Mouse (Mus musculus): ENCODE measurements around the gene Gdf2. TPM values are rescaled to one million over a fixed set of nuclear protein-coding genes. Genes with fewer than 3 reads are reported as not detected.

Gene Gdf2
- total RNA-seq (2021), result not detected
- long read RNA-seq, experiment 1, result 0 reads
- long read RNA-seq, experiment 2, result 0 reads

DNA sequence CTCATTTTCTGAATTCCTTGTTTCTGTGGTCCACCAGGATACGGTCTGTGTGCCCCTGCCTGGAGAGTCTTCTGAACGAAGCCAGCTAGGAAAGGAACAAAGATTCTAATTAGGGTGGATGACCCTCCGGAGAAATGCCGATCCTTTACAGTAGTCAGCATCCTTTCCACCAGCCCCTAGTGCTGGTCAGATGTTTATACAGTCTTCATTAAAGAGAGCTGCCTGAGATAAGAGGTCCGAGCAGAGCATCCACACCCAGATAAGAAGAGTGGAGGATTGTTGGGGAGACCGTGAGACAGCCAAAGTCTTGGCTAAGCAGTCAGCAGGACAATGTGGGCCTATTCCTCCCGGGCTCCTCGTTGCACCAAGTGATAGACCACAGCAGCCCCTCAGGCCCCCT, at the start of gene Gdf2:
Gene Gdf2, plus strand, starts transcription at position 301 of the 400 bp plus-strand sequence.
- DNase-seq (ENCODE audit: low spot score in 2 of 2), result no peak

DNA sequence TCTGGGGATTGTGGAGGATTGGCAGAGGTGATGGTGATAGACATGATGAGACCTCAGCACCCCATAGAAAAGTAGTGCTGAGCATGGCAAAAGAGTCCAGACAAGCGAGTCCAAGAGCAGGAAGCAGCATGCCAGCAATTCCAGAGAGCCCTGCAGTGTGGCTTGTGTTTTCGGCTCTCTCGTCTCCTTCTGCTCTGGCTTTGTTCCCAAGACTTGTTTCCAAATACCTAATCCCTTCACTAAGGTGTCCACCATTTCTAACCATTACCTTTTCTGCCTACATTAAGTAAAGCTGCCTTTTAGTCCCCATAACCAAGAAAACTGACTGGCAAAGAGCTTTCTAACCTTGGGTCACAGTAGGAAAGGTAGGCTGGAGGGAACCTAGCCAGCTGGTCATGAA, 49.3 kb upstream of the Gdf2 start:
- no peak for DNase-seq (ENCODE audit: low spot score in 2 of 2)

DNA sequence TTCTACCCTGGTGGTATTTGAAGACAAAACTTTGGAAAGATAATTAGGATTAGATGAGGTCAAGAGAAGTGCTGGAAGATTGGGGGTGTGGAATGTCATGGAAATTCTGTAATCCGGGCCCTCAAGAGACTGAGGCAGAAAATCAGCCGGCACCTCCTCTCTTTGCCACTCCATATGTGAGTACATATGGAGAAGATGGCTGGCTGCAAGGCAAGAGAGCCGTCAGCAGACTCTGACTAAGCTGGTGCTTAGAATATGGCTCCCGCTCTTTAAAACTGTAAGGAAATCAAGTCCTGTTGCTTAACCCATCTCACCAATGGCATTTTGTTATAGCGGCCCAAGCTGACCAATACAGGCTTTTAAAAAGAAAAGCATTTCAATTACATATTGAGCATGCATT, 45.1 kb upstream of the Gdf2 start:
- no peak for DNase-seq (ENCODE audit: low spot score in 2 of 2)

DNA sequence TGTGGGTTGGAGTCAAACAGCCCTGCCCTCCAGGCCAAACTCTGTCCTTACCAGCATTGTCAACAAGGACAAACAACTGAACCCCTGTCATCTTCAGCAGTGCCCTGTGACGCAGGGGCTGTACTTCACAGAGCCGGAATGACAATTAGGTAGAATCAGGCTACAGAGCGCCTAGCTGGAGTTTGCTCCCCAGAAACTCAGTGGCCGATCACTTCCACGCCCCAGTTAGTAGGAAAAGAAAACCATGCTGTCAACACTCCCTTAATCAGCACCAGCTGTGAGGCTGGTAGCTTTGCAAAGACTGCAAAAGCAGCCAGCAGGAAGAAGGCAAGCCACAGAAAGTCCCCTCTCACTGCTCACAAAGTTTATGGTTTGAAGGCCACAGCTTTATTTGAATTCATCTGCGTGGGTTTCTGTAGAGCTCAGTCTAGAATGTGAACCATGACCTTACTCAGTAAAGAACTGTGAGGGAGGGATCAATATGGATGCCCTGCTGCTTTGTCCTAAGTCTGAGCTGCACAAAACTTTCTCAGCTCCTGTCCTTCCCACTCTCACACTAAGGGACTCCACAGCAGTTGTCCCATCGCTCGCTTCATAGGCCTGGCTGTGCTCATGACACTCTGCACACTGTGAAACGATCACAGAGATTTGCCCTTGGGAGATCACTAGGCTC, 44.1 kb upstream of the Gdf2 start:
- no peak for DNase-seq (ENCODE audit: low spot score in 2 of 2)

DNA sequence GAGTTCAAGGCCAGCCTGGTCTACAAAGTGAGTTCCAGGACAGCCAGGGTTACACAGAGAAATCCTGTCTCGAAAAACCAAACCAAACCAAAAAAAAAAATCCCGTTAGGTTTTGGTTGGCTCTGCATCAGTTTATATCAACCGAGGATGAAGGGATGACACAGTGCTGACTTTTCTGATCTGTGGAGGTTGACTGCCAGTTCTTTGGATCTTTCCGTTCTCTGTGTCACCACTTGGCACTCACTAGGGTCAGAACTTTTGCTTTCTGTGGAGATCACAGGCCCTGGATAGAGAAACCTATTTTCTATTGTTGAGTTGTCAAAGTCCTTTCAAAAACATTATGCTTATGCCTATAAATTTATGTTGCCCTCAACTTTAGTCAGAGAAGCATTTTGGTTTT, 38.1 kb upstream of the Gdf2 start:
- DNase-seq (ENCODE audit: low spot score in 2 of 2), result no peak

DNA sequence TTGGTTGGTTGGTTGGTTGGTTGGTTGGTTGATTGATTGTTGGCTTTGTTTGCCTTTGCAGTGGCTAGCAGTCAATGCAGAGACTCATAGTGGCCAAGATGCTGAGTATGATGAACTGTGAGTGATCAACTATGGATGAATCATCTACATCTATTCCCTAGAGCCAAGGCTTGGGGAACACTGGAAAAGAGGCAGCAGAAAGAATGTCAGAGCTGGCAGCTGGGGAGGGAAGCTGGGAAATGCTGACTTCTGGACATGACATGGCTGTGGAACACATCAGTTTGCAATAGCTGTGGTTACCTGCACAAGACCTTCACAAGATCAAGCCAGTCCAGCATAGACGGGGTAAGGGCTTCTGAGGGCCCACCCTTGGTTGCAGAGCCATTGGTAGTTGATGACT, 37.6 kb upstream of the Gdf2 start:
- DNase-seq (ENCODE audit: low spot score in 2 of 2), result no peak

DNA sequence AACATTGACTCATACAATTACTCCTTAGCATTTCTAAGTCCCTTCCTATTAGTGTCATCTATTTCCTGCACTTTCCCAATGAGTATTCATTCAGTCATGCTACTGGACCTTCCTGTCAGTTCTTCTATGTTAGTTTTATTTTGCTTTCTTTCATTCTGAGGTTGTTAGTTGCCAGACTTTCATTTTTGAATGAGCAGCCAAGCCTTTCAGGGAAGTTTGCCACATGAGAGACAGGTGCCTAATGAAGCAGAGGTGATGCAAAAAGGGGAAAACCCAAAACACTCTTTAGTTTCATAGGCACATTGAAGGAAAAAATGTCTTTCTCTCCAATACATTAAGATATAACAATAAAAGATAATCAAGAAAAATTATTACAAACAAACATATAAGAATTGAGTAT, 36.0 kb upstream of the Gdf2 start:
- DNase-seq (ENCODE audit: low spot score in 2 of 2), result no peak

DNA sequence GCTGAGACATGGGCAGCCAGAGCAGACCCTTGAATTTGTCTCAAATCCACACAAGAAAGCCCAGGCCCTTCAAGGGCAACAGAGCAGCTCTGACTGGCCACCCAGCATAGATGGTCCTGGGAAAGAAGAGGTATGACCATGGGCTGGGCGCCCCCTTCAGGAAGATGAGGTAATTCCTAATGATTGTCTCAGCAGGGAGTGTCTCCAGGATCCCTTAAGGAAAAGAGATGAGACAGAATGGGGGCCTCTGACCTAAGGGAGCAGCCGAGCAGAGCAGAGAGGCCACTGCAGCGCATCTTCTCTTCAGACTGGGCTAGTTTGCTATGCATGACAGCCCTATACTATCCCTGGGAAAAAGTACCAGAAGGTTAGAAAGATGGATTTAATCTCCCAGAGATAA, 27.1 kb upstream of the Gdf2 start:
- DNase-seq (ENCODE audit: low spot score in 2 of 2), result peak in 1 of 2 experiments; percentile 51

DNA sequence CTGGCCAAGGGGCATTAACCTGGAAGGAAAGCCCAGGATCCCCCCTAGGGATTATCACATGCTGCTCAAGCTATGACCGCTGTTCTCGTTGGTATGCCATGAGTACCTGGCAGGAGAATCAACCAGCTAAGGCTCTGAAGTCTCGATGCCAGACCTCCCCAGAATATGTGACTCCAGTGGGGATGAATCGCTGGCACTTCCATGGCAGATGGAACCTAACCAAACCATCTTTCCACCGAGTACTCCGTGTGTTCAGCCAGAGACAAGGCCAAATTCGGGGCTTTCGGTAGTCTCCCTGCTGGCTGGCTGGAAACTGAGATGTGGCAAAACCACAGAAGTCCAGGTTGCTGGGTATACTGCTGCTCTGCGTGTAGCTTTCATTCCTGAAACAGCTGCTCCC, 26.6 kb upstream of the Gdf2 start:
- DNase-seq (ENCODE audit: low spot score in 2 of 2), result peak in 1 of 2 experiments; percentile 36

DNA sequence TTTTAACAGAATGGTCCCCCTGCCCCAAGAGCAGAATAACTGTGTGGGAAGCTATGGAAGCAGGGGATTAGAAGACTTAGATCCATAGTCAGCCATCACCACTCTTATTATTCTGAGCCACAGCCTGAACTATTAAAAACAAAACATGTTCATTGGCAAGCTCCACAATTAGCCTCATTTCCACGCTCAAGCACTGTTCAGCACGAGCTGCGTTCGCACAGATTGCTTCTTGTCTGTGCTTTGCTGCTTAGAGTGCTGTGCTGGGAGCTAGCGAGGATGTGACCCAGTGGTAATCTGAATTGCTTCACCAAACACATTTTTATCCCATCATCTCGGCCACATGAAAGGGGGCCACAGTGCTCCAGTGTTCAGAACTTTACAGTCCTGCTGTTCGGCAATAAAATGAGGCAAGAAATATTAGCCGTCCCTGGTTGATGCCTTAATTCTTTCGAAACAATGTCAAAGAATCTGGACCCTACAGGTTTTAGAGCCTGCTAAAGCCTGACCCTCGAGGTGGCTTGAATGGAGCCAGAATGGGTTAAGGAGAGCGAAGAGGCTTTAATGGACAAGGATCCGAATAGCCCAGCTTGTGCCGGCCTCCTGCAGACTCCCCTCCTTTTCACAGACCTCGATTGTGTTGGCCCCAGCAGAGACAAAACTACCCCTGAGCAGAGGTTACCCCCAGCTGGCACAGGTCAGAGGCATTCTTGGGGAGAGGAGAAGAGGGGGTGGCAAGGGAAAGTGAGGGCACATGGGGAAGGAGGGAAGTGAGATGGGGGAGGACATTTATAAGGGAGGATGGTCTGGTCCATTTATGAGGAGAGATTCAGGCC, 19.9 kb upstream of the Gdf2 start:
- DNase-seq (ENCODE audit: low spot score in 2 of 2), result peak in 1 of 2 experiments; percentile 85

DNA sequence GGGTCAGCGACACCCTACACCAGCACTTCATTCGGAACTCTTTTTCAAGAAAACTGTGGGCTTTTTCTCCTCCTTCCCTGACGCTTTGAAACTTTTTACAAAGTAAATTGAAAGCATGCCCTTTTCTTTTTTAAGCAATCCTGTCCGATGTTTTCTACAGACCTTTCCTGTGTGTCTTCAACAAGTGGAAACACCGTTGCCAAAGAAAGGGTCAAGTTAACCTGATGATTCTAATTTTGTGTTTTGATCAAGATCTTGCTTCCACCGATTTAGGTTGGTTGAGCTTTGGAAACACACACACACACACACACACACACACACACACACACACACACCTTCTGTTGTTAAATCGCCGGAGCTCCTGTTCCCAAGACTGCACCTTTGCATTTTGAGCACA, 18.1 kb upstream of the Gdf2 start:
- DNase-seq (ENCODE audit: low spot score in 2 of 2), result no peak

DNA sequence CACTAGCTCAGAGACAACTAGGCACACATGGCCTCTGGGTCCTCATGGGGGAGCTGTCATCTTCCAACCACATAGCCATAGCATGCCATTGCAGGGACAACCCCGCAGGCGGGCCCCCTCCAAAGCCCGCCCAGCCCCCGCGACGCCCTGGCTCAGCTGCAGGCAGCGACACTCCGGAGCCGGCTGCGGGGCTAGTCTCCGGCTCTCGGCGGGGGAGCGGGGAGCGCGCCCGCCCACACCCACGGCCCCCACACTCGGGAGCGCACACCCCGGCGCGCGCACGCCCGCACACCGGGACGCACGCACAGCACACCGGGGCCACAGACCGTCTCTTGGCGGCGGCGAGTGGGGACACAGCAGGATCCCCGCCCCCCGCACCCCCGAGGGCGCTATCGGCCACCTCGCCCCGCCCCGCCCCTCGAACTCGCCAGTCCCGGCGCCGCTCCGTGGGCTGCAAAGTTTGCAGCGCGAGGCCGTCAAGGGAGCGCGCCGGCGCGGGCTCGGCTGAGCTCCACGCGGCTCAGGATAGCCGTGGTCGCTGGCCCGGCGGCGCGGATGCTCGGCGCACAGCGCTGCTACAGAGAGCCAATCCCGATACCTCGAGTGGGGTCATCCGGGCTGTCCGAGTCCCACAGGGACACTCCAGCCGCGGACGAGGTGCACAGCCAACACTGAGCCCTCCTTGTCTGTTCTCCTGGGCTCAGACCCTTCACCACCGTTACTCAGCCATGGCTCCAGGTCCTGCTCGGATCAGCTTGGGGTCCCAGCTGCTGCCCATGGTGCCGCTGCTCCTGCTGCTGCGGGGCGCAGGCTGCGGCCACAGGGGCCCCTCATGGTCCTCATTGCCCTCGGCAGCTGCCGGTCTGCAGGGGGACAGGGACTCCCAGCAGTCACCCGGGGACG, 17.4 kb upstream of the Gdf2 start, which contains the start of gene Gdf10:
Gene Gdf10, plus strand, starts transcription at position 420 of the 903 bp plus-strand sequence.
- DNase-seq (ENCODE audit: low spot score in 2 of 2), result peak in 1 of 2 experiments; percentile 40

DNA sequence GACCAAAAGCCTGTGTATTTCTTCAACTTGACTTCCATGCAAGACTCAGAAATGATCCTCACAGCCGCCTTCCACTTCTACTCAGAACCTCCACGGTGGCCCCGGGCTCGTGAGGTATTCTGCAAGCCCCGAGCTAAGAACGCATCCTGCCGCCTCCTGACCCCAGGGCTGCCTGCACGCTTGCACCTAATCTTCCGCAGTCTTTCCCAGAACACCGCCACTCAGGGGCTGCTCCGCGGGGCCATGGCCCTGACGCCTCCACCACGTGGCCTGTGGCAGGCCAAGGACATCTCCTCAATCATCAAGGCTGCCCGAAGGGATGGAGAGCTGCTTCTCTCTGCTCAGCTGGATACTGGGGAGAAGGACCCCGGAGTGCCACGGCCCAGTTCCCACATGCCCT, 9.0 kb upstream of the Gdf2 start:
- DNase-seq (ENCODE audit: low spot score in 2 of 2), result no peak

DNA sequence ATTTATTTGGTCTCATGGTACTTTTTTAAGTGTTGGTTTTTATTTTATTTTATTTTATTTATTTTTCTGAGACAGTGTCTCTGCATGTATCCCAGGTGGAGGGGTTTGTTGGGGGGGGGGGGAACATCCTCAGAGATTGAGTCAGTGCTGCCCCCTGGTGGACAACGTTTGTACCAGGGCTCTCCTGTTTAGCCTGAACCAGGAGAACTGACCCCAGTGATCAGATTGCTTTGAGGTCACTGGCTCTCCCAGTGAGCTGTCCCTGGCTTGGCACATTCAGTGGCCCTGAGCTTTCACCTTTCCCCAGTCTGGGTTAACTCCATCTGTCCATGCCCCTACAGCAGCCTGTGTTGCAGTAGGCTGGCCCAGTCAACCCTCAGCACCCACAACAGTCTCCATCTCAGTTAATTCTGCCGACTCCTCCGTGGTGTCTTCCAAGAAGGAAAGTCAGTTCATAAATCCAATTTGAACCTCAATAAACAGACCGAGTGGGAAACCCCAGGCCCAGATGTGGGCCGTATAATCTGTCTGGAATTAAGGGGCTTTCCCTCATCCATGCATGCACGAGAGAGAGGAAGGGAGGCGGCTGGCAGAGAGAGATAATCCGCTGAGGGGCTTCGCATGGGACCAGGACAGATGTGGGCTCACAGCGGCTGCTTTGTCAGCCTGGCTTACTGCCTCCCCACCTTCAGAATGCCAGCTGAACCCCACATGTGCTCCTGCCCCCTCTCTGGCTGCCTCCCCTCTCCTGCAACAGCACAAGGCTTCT, 7.7 kb upstream of the Gdf2 start:
- peak in 1 of 2 experiments; percentile 52 for DNase-seq (ENCODE audit: low spot score in 2 of 2)

DNA sequence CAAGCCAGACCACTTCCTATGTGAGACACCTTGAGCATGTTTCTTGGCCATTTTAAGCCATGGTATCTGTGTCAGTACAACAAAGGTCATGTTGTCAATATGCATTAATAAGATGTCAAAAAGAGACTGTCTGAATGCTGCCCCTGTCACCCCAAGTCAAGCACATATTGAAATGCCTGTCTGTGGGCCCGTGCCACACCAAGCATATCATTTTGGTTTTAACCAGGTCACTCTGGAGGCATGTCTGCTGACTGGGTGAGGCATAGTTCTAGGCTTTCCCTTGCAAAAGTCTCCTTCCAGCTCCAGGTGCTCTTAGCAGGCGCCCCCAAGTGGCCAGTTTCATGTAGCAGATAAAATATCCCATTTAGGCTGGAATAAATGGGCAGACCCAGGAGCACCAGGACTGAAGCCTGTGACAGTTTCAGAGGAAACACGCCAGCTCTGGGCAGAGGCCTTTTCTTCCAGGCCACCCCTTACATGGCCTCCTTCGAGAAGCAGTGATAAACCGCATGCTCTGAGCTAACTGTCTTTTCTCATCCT, 7.0 kb upstream of the Gdf2 start:
- peak; percentile 52 to 66 for DNase-seq (ENCODE audit: low spot score in 2 of 2)

DNA sequence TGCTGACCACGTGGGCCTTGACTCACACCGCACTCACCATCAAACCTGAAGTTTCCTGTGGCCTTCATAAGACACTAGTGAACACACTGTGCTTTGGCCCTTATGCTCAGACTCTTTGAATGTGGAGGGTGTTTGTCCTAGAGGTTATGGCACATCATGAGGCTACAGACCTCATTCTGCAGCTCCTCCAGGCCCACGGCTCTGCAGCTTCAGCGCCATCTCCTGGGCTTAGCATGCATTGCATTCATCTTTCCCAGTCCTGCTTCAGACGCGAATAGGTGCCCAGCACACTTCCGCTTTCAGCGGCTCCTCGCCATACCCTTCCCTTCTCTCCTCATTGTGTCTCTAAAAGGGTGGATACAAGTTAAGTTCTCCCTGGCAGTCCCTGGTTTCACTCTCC, 1.7 kb upstream of the Gdf2 start:
- peak; percentile 75 to 84 for DNase-seq (ENCODE audit: low spot score in 2 of 2)

DNA sequence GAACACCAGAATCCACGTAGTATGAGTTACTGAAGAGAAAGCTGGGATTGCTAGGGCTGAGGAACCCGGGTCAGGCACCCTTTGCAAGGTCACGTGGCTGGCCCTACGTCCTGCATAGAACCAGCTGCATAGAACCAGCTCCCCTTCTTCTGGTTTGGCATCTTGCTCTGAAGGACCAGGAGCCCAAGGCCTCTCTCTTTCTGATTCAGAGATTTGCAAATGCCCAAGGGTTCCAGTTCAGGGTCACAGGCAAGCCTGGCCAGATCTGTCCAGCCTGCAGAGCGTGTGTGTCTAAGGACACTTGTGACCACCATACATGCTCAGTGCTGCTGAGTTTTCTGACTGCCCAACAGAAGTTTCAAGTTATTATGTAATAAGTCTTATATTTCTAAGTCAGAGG, 1.4 kb downstream of the Gdf2 start:
- no peak for DNase-seq (ENCODE audit: low spot score in 2 of 2)

DNA sequence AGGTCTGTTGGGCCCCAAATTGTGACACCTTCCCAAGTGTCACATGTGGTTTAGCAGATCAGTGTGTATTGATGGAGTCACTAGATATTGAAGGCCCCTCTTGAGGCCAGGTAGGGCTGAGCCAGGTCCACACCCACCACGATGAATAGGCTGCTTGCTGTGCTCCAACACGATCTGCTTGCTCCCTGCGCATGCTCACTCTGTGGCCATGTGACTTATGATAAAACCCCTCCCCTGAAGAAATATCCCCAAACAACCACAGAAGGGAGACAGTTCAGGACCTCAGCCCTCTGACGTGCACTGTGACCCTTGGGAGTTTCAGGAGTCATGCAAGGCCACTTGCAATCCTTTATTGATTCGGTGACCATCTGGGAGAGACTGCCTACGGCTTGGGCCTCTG, 5.3 kb downstream of the Gdf2 start:
- no peak for DNase-seq (ENCODE audit: low spot score in 2 of 2)

DNA sequence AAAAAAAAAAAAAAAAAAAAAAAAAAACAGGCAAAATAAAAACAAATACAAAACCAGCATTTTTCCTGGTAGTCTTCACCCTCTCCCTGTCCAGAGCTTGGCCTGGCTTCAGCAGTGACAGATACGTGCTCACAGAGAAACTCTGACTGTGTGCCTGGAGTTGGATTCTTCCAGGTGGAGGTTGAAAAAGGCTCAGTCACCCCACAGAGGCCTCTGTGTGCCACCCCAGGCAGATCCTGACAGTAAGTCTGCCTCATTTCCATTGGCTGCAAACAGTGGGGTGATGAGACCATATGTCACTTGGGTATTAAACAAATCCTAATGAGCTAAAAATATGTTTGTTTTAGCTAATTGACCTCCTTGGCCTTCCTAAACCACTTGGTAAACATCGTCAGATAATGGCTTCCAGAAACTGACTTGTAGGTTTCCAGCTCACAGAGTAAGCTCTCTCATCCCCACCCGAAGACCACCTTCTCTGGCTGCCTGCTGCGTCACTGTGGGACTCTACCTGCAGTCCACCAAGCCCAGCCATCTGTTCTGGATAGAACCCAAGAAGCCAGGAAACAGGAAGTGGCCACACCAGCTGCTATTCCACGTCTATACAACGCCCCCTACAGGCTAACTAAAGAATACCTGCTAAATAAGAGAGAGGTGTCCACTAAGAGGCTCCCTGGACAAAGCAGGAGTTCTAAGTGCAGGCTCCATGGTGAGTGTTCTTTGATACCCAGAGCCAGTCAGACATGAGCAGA, 11.6 kb downstream of the Gdf2 start:
- no peak for DNase-seq (ENCODE audit: low spot score in 2 of 2)

DNA sequence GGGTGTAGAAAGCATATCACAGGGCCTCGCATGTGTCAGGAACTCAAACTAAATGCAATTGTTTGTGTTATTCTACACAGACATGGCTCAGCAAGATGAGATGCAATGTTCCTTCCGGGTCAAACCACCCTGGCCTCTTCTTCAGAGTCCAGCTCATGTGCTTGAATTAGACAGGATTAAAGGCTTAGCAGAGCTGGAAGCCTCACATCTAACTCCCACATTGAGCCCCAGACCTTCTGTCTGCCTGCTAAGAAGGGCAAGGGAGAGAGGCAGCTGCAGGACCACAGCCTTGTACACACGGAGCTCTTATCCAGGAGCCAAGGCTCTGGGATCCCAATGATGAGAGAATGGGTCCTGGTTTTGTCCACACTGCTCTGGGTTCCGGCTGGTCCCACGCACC, 12.9 kb downstream of the Gdf2 start, which contains the start of gene Rbp3:
Gene Rbp3, plus strand, starts transcription at position 243 of the 400 bp plus-strand sequence.
- no peak for DNase-seq (ENCODE audit: low spot score in 2 of 2)
